Mouse (Mus musculus) bone marrow, adult 2 months (tissue): ENCODE results near the gene Ric8b.

Experiments
- CTCF ChIP-seq: fragments of 200-500 bp; IDR thresholded peaks from 2 replicates; pipeline ENCODE4 v1.5.1; 2011; ENCODE audit warnings: low read length, control low read depth; ENCODE audit not compliant: control insufficient read depth, insufficient read depth
- POLR2A ChIP-seq: fragments of 200-500 bp; IDR thresholded peaks from 2 replicates; pipeline ENCODE4 v1.6.1; 2011; ENCODE audit warnings: low read depth, mild to moderate bottlenecking, control low read depth, low read length, borderline replicate concordance; ENCODE audit not compliant: control insufficient read depth

DNA sequence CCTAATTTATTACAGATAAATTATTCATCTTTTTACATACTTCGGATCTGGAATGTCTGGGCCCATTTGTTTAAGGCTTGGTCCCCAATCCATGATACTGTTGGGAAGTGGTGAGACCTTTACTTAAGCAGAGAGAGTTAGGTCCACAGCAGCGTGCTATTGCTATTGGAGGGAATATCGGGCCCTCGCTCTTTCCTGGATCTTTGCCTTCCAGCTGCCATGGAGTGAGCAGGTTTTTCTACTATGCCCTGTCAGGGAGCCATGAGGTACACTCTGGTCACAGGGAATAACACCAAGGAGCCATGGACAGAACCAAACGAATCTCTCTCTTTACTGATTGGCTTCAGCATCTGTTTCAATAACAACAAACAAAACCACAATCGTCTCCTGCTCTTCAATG lies 1.9 kb upstream of the Ric8b start:
- TF ChIP-seq POLR2A (no peak), CTCF (no peak)
